Mouse (Mus musculus): ENCODE measurements around the gene Adat1. TPM values are rescaled to one million over a fixed set of nuclear protein-coding genes. Genes with fewer than 3 reads are reported as not detected.

The Adat1 gene
- polyA plus RNA-seq, 1 experiment from 2014 or later: 10.0 TPM

GRCm38 (mm10) chr8:112009558-112009957, 17.5 kb upstream of the Adat1 start:
- Histone ChIP-seq H3K36me3 (ENCODE audit: control insufficient read depth, insufficient read depth) (peaks cover 6% of the 10 kb centered on the region), H3K9ac (replicated peaks; ENCODE audit: low read depth, low read length) (no peak overlapping the region), H3K4me1 (replicated peaks; ENCODE audit: control insufficient read depth, insufficient read depth, low read length) (peaks cover 18% of the 10 kb centered on the region), H3K27ac (ENCODE audit: low read length) (no peak overlapping the region), H3K27me3 (replicated peaks; ENCODE audit: control insufficient read depth, insufficient read depth, low read length) (no peaks in the 10 kb centered on the region), H3K9me3 (ENCODE audit: control insufficient read depth, low read length) (no peaks in the 10 kb centered on the region), H3K4me2 (ENCODE audit: low read length) (no peak overlapping the region), H3K4me3 (replicated peaks; ENCODE audit: low read length) (no peak overlapping the region)
- 92% methylated on average over 7 of the region's 7 CpGs for WGBS
- ATAC-seq: no peak

- ATAC-seq: no peak
- Histone ChIP-seq H3K4me1 (replicated peaks; ENCODE audit: control insufficient read depth, insufficient read depth, low read length) (peaks cover 11% of the 10 kb centered on the region), H3K9ac (replicated peaks; ENCODE audit: low read depth, low read length) (no peak overlapping the region), H3K27ac (ENCODE audit: low read length) (no peak overlapping the region), H3K27me3 (replicated peaks; ENCODE audit: control insufficient read depth, insufficient read depth, low read length) (no peaks in the 10 kb centered on the region), H3K4me2 (ENCODE audit: low read length) (no peak overlapping the region), H3K4me3 (replicated peaks; ENCODE audit: low read length) (no peak overlapping the region), H3K9me3 (ENCODE audit: control insufficient read depth, low read length) (no peaks in the 10 kb centered on the region), H3K36me3 (ENCODE audit: control insufficient read depth, insufficient read depth) (peaks cover 19% of the 10 kb centered on the region)
- 94% methylated on average over 2 of the region's 2 CpGs for WGBS
These were observed 15.6 kb upstream of the Adat1 start for GRCm38 (mm10) chr8:112007669-112008068.

DNA sequence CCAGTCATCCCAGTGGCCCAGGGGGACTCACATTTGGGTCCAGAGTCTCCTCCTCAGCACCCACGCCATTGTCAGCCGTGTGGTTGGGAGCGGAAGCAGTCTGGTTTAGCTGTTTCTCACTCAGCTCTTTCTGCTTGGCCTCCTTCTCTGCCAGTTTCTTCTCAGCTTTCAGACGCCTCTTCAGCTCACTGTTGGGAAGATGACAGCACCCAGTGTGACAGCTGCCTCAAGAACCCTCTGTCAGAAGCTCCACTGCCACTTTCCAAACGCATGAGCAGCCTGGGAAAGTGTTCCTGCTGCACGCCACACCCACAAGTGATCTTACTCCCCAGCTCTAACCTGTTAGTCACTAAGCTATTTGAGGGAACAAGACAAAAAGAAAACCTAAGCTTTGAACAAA, 13.5 kb upstream of the Adat1 start:
- Histone ChIP-seq H3K4me1 (replicated peaks; ENCODE audit: control insufficient read depth, insufficient read depth, low read length) (peaks cover 6% of the 10 kb centered on the region), H3K9ac (replicated peaks; ENCODE audit: low read depth, low read length) (no peak overlapping the region), H3K9me3 (ENCODE audit: control insufficient read depth, low read length) (no peaks in the 10 kb centered on the region), H3K27me3 (replicated peaks; ENCODE audit: control insufficient read depth, insufficient read depth, low read length) (no peaks in the 10 kb centered on the region), H3K4me3 (replicated peaks; ENCODE audit: low read length) (no peak overlapping the region), H3K27ac (ENCODE audit: low read length) (no peak overlapping the region), H3K4me2 (ENCODE audit: low read length) (no peak overlapping the region), H3K36me3 (ENCODE audit: control insufficient read depth, insufficient read depth) (peaks cover 40% of the 10 kb centered on the region)
- no peak for ATAC-seq
- 89% methylated on average over 6 of the region's 6 CpGs for WGBS

DNA sequence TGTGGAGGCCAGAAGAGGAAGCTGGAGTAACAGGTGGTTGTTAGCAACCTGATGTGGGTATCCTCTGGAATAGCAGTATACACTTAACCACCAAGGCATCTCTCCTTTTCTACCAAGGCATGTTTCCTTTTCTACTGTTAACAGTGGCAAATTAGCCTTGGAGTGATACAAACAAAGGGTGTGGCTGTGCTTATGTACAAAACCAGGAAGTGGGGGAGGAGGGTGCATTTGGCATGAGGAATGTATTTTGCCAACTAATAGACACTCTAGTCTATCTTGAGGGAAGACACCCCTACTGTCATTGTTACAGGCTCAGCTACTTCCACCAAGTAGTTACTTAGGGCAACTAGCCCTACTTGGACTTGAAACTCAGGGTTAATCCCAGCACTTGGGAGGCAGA, 12.7 kb upstream of the Adat1 start:
- H3K4me3 ChIP-seq (replicated peaks; ENCODE audit: low read length): no peak overlapping the region
- no peaks in the 10 kb centered on the region; the same call in 1 of the 2 replicates for H3K4me1 ChIP-seq (replicated peaks; ENCODE audit: control insufficient read depth, insufficient read depth, low read length)
- H3K9me3 ChIP-seq (ENCODE audit: control insufficient read depth, low read length): no peaks in the 10 kb centered on the region
- no peak overlapping the region for H3K9ac ChIP-seq (replicated peaks; ENCODE audit: low read depth, low read length)
- H3K27me3 ChIP-seq (replicated peaks; ENCODE audit: control insufficient read depth, insufficient read depth, low read length): no peaks in the 10 kb centered on the region
- no peak overlapping the region for H3K4me2 ChIP-seq (ENCODE audit: low read length)
- peaks cover 49% of the 10 kb centered on the region for H3K36me3 ChIP-seq (ENCODE audit: control insufficient read depth, insufficient read depth)
- H3K27ac ChIP-seq (ENCODE audit: low read length): no peak overlapping the region
- no peak for ATAC-seq

GRCm38 (mm10) chr8:111992703-111993039, 569 bp upstream of the Adat1 start:
- WGBS: 75% methylated on average over 3 of the region's 3 CpGs
- no peaks in the 10 kb centered on the region for H3K27me3 ChIP-seq (replicated peaks; ENCODE audit: control insufficient read depth, insufficient read depth, low read length)
- H3K27ac ChIP-seq (ENCODE audit: low read length): no peak overlapping the region
- peak overlapping the region; percentile 69 for H3K4me2 ChIP-seq (ENCODE audit: low read length)
- no peak overlapping the region for H3K4me3 ChIP-seq (replicated peaks; ENCODE audit: low read length)
- peaks cover 23% of the 10 kb centered on the region for H3K36me3 ChIP-seq (ENCODE audit: control insufficient read depth, insufficient read depth)
- H3K9ac ChIP-seq (replicated peaks; ENCODE audit: low read depth, low read length): no peak overlapping the region
- no peak; the same call in 1 of the 2 replicates for ATAC-seq
- H3K4me1 ChIP-seq (replicated peaks; ENCODE audit: control insufficient read depth, insufficient read depth, low read length): peaks cover 7% of the 10 kb centered on the region
- no peaks in the 10 kb centered on the region for H3K9me3 ChIP-seq (ENCODE audit: control insufficient read depth, low read length)

GRCm38 (mm10) chr8:111991278-111991677, 824 bp downstream of the Adat1 start:
- Histone ChIP-seq H3K4me3 (replicated peaks; ENCODE audit: low read length) (peak overlapping the region; percentile 86), H3K9ac (replicated peaks; ENCODE audit: low read depth, low read length) (peak overlapping the region; percentile 78; the same call in 1 of the 2 replicates), H3K36me3 (ENCODE audit: control insufficient read depth, insufficient read depth) (peaks cover 16% of the 10 kb centered on the region), H3K9me3 (ENCODE audit: control insufficient read depth, low read length) (no peaks in the 10 kb centered on the region), H3K27ac (ENCODE audit: low read length) (no peak overlapping the region), H3K27me3 (replicated peaks; ENCODE audit: control insufficient read depth, insufficient read depth, low read length) (no peaks in the 10 kb centered on the region), H3K4me2 (ENCODE audit: low read length) (peak overlapping the region; percentile 69), H3K4me1 (replicated peaks; ENCODE audit: control insufficient read depth, insufficient read depth, low read length) (peaks cover 7% of the 10 kb centered on the region)
- no peak for ATAC-seq
- 47% methylated on average over 8 of the region's 8 CpGs for WGBS

DNA sequence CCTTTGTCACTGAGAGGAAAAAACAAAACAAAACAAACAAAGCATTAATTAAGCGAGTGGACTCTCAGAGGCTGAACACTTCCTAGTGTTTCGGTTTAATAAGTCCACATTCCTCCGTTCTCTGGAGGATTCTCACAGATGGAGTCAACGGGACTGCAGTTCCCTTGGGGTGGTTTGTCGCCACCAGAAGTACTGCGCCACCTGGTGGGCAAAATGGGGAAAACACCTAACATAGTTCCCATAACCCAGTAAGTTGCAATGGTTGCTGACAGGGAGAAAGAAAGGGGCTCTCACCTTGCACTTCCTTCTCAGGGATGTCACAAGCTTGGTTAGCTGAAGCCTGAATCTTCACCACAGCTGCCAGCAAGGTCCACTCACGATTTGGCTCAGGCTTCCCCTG, 2.2 kb downstream of the Adat1 start:
- no peak for ATAC-seq
- Histone ChIP-seq H3K4me2 (ENCODE audit: low read length) (no peak overlapping the region), H3K9me3 (ENCODE audit: control insufficient read depth, low read length) (no peaks in the 10 kb centered on the region), H3K36me3 (ENCODE audit: control insufficient read depth, insufficient read depth) (peaks cover 11% of the 10 kb centered on the region; the same call in 1 of the 2 replicates), H3K27me3 (replicated peaks; ENCODE audit: control insufficient read depth, insufficient read depth, low read length) (no peaks in the 10 kb centered on the region), H3K27ac (ENCODE audit: low read length) (no peak overlapping the region), H3K9ac (replicated peaks; ENCODE audit: low read depth, low read length) (no peak overlapping the region), H3K4me1 (replicated peaks; ENCODE audit: control insufficient read depth, insufficient read depth, low read length) (peaks cover 7% of the 10 kb centered on the region), H3K4me3 (replicated peaks; ENCODE audit: low read length) (no peak overlapping the region)
- WGBS: 13% methylated on average over 7 of the region's 7 CpGs

- 90% methylated on average over 10 of the region's 10 CpGs for WGBS
- no peaks in the 10 kb centered on the region for H3K9me3 ChIP-seq (ENCODE audit: control insufficient read depth, low read length)
- no peaks in the 10 kb centered on the region for H3K27me3 ChIP-seq (replicated peaks; ENCODE audit: control insufficient read depth, insufficient read depth, low read length)
- no peaks in the 10 kb centered on the region for H3K4me1 ChIP-seq (replicated peaks; ENCODE audit: control insufficient read depth, insufficient read depth, low read length)
- no peak overlapping the region for H3K4me2 ChIP-seq (ENCODE audit: low read length)
- ATAC-seq: no peak
- H3K9ac ChIP-seq (replicated peaks; ENCODE audit: low read depth, low read length): no peak overlapping the region
- H3K36me3 ChIP-seq (ENCODE audit: control insufficient read depth, insufficient read depth): peaks cover 7% of the 10 kb centered on the region; the same call in 1 of the 2 replicates
- no peak overlapping the region for H3K27ac ChIP-seq (ENCODE audit: low read length)
- H3K4me3 ChIP-seq (replicated peaks; ENCODE audit: low read length): no peak overlapping the region
These were observed 7.6 kb downstream of the Adat1 start for GRCm38 (mm10) chr8:111984511-111984910.

DNA sequence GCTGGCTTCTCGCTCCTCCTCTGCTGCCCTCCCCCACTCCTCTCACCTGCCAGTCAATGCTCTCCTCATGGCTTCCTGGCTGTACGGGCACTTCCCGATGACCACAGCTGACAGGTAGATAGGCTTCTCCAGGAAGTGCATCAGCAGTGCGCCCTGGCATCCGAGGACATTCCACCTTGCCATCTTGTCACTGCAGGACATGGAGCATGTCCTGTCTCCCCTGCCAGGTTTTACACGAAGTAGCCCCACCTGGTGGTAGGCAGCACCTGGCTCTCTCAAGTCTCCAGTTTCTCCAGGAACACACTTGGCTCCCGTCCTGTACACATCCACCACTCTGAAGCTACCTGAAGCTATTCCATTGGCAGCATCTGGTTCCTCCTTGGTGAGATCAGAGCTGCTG, 10.0 kb downstream of the Adat1 start:
- WGBS: 82% methylated on average over 7 of the region's 7 CpGs
- Histone ChIP-seq H3K36me3 (ENCODE audit: control insufficient read depth, insufficient read depth) (peaks cover 11% of the 10 kb centered on the region; the same call in 1 of the 2 replicates), H3K27ac (ENCODE audit: low read length) (no peak overlapping the region), H3K9me3 (ENCODE audit: control insufficient read depth, low read length) (no peaks in the 10 kb centered on the region), H3K4me2 (ENCODE audit: low read length) (no peak overlapping the region), H3K4me1 (replicated peaks; ENCODE audit: control insufficient read depth, insufficient read depth, low read length) (no peaks in the 10 kb centered on the region), H3K4me3 (replicated peaks; ENCODE audit: low read length) (no peak overlapping the region), H3K27me3 (replicated peaks; ENCODE audit: control insufficient read depth, insufficient read depth, low read length) (no peaks in the 10 kb centered on the region), H3K9ac (replicated peaks; ENCODE audit: low read depth, low read length) (no peak overlapping the region)
- ATAC-seq: no peak

GRCm38 (mm10) chr8:111978147-111978546, 14.0 kb downstream of the Adat1 start:
- no peak overlapping the region for H3K27ac ChIP-seq (ENCODE audit: low read length)
- H3K9me3 ChIP-seq (ENCODE audit: control insufficient read depth, low read length): no peaks in the 10 kb centered on the region
- no peaks in the 10 kb centered on the region for H3K4me1 ChIP-seq (replicated peaks; ENCODE audit: control insufficient read depth, insufficient read depth, low read length)
- H3K4me3 ChIP-seq (replicated peaks; ENCODE audit: low read length): no peak overlapping the region
- H3K36me3 ChIP-seq (ENCODE audit: control insufficient read depth, insufficient read depth): peaks cover 4% of the 10 kb centered on the region; the same call in 1 of the 2 replicates
- no peak for ATAC-seq
- 84% methylated on average over 10 of the region's 10 CpGs for WGBS
- H3K9ac ChIP-seq (replicated peaks; ENCODE audit: low read depth, low read length): no peak overlapping the region
- no peaks in the 10 kb centered on the region for H3K27me3 ChIP-seq (replicated peaks; ENCODE audit: control insufficient read depth, insufficient read depth, low read length)
- no peak overlapping the region for H3K4me2 ChIP-seq (ENCODE audit: low read length)

Data from forebrain, embryonic 16.5 days (tissue).